Mouse (Mus musculus) ovary, adult 18-20 months (tissue): Measurements from ENCODE around the gene Rheb.
"Not testable (repeated sequence)": the region's sequence is repeated elsewhere in the genome, so short reads cannot be mapped to it uniquely, and the experiment has no call there.

Experiments used
- DNase-seq: peaks from one replicate; pipeline ENCODE4 v3.0.0; 2022; ENCODE audit warnings: low spot score, mixed read lengths

Rheb gene

DNA sequence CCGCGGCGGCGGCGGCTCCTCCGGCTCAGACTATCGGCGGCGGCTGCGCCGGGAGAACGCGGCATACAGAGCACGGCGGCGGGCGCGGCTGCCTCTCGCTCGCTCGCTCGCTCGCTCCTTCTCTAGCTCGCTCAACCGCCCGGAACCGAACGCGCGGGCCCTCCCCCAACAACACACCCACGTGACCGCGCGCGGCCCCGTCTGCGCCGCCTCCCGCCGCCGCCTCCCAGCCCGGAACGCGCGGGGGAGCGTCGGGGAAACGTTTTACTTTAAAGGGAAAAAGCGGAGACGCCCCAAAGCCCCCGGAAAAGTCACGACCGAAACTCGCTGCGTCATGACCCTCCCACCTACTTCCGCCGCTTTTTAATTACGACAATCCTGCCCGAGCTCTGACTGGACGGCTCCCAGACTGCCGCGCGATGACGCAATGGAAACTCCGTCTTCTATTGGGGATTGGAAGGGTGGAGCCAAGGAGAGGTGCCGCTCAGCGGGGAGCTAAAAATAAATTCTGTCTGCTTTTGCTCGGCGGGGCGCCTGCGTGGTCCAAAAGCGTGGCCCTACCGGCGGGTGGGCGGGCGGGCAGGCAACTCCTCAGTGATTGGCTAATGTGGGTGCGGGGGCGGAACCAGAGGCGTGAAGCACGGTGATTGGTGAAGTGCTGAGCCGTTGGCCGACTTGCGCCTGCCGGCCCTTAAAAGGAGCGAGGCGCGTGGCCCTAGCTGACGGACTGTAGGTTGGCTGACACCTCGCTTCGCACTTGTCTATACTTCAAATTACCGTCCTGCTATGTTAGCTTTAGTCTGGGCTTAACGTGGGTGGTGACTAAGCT, at the start of gene Rheb:
Gene Rheb (minus strand): TSS at position 351 of the 829 bp plus-strand sequence.
- DNase-seq = peak; percentile 99

- no peak for DNase-seq
These were observed 47.4 kb upstream of the Rheb start for GRCm38 (mm10) chr5:24889860-24890259.

- no peak for DNase-seq
These were observed 46.6 kb upstream of the Rheb start for GRCm38 (mm10) chr5:24888874-24889591.

DNA sequence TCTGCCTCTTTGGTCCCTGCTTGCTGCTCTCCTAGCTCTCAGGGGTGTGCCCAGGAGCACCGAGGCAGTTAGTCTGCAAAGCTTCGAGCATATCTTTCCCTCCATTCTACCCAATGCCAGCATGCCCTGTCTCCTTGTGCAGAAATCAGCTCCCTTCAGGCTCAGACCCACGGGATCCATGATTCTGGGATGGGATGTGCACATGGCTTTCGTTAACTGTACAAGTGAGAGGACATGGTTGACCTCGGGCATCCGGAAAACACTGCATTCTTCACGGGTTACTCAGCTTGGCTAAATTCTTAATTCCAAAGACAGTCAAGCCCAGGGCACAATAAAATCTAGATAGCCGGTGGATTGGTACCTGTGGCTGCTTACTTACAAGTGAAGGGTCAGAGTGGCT, 44.8 kb upstream of the Rheb start:
- DNase-seq = no peak

GRCm38 (mm10) chr5:24878713-24879112, 36.3 kb upstream of the Rheb start:
- no peak for DNase-seq

- DNase-seq = peak; percentile 15
These were observed 35.6 kb upstream of the Rheb start for GRCm38 (mm10) chr5:24877836-24878624.

DNA sequence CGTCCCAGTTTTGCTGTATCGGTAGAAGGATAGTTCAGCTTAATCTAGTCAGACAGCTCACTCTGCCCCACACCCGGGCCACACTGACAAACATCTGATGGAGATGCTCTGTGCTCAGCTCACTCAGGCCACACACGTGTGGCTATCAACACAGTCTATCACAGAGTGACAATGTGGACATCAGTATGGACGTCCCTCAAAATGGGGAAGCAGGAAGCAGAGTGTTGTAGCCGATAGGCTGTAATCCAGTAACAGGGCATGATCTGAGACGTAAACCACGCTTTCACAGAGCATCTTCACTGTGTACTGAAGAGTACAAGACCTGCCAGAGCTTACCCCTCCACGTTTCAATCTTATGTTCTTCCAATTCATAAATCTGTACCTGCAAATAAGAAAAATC, 34.2 kb upstream of the Rheb start:
- DNase-seq = no peak

- DNase-seq = no peak
These were observed 31.7 kb upstream of the Rheb start for GRCm38 (mm10) chr5:24874111-24874510.

- no peak for DNase-seq
These were observed 30.8 kb upstream of the Rheb start for GRCm38 (mm10) chr5:24873221-24873620.

- peak; percentile 10 for DNase-seq
These were observed 28.9 kb upstream of the Rheb start for GRCm38 (mm10) chr5:24871276-24871675.

- no peak for DNase-seq
These were observed 27.4 kb upstream of the Rheb start for GRCm38 (mm10) chr5:24869796-24870289.

DNA sequence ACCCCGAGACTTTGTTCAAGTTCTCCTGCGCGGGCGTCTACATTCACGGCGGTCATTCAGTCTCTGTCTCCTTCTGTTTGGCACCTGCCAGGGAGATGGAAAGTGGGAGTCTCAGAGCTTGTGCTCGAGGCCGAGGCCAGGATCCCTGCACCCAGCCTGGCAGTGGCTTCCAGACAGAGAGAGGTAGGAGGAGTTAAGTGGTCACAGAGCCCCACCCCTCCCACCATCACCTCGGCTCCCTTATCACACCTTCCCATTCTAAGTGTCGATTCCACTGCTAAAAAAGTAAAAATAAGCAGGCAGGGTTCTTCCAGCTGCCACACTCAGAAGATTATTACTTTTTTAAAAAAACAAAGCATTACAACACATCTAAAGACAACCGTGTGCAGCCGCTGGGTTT, 21.4 kb upstream of the Rheb start:
- no peak for DNase-seq

- DNase-seq = no peak
These were observed 19.1 kb upstream of the Rheb start for GRCm38 (mm10) chr5:24861449-24861930.

- DNase-seq = no peak
These were observed 18.4 kb upstream of the Rheb start for GRCm38 (mm10) chr5:24860635-24861448.

DNA sequence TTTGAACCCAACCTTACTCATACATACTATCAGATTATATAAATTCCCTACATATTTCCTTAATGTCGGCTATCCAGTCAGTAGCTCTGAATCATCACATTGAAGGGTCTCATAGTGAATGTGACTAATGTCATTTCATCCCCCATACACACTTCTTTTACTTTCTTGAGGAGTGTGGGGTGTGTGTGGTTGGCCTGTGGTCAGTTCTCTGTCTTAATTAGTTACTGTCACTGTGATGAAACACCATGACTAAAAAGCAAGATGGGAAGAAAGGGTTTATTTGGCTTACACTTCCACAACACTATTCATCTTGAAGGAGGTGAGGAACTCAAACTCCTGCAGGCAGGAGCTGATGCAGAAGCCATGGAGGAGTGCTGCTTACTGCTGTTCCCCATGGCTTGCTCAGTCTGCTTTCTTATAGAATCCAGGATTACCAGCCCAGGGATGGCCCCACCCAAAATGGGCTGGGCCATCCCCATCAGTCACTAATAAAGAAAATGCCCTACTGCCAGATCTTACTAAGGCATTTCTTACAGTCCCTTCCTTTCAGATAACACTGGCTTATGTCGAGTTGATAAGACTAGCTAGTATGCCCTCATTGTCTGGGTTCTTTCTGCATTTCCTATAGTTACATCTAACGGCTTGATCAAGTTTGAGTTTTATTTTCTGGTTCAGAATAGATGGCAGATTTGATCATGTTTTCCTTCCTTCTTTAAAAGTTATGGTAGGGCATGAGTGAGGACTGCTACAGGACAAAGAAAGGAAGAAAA, 17.5 kb upstream of the Rheb start:
- DNase-seq = no peak

DNA sequence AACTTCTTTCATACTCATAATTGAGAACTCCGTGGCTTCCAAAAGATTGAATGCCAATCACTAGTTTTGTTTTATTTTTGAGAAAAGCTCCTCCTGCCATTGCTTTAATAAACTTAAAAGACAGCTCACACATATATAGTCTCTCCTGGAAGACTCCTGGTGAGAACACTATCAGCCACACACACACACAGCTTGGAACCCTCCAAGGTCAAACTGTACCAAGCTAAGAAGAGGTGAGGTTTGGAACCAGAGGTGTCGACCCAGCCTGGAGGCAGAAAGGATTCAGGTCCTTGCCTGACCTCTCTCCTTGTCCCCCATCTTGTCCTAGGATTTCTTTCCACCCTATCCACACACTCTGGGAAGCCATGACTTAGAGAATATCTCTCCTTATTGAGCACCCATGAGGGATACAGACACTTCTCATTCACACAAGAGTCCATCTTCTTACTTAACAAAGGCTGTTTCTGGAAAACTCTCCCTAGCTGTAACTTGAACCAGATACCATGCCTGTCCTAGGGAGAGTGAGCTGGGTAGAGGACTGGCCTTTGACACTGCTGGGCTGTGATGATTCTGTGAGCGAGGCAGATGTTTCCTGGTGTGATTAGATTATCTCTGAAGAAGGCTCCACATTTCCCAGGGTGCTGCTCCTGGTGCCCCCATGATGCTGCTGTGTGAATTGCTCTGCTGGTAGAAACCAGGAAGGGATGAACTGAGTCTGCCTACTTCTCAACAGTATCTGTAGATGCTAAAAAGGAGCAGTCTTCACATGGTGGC, 12.6 kb upstream of the Rheb start:
- DNase-seq = no peak

- DNase-seq = peak; percentile 13
These were observed 11.8 kb upstream of the Rheb start for GRCm38 (mm10) chr5:24854256-24854655.

- DNase-seq = not testable (repeated sequence)
These were observed 5.8 kb upstream of the Rheb start for GRCm38 (mm10) chr5:24848261-24848660.

GRCm38 (mm10) chr5:24843841-24844240, 1.4 kb upstream of the Rheb start:
- no peak for DNase-seq

DNA sequence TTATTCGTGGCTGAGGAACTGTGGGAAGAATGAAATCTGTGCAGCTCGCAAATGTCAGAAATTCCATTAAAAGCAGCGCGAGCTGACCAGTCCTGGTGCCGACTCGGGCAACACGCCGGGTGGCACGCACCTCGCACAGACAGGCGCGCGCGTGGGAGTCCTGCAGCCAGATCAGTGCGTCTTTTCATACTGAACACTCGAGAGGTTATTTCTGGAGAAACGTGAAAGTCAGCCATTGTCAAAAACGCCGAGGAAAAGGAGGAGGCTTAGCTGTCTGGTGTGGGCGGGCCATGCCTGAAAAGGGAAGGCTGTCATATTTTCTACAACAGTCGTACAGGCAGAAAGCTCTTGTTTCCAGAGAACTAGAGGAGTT, 665 bp upstream of the Rheb start:
- DNase-seq = no peak
